In genomic region chr13:4279284-4279683, GRCm38 (mm10) we compare ENCODE assay signal across 13 mouse cellular contexts. TPM values are rescaled to one million over a fixed set of nuclear protein-coding genes. Genes with fewer than 3 reads are reported as not detected.
DNase-seq lines count a peak whose midpoint lies in the region; ATAC-seq lines count a peak whose summit lies in the region.
"Had no signal": no experiment of that assay in that cellular context is flagged by ENCODE, and none has a peak within 500 bp of the region (broad histone marks: within the 10 kb centered on the region; RNA-seq: fewer than 3 reads in every experiment).

Gene Akr1c12 (minus strand): TSS chr13:4279433.

- H3K9me3 ChIP-seq in kidney, embryonic 15.5 days (replicated peaks), result no peaks in the 10 kb centered on the region
- H3K9me3 ChIP-seq: hindbrain, embryonic 12.5 days; midbrain, embryonic 12.5 days; neural tube, embryonic 15.5 days had no signal

- peak; percentile 82 for ATAC-seq in common myeloid progenitor, adult 5-6 weeks (replicated peaks; ENCODE audit: low read depth, poor library complexity, severe bottlenecking)
- ATAC-seq in kidney, embryonic 15.5 days (replicated peaks; ENCODE audit: low FRiP score), result peak; percentile 74
- peak; percentile 74 for ATAC-seq in megakaryocyte, adult 5-6 weeks (ENCODE audit: poor library complexity, severe bottlenecking)

- H3K4me3 ChIP-seq in kidney, embryonic 15.5 days (replicated peaks), result no peak within 1 kb of the TSS
- H3K4me3 ChIP-seq: hindbrain, embryonic 12.5 days; midbrain, embryonic 12.5 days; neural tube, embryonic 15.5 days had no signal

- no peak within 1 kb of the TSS for H3K4me2 ChIP-seq in kidney, embryonic 15.5 days
- H3K4me2 ChIP-seq: hindbrain, embryonic 12.5 days; midbrain, embryonic 12.5 days; neural tube, embryonic 15.5 days had no signal

- 0 out of 2 replicates have a peak, but pooled peaks cover 6% of the 10 kb centered on the region for H3K4me1 ChIP-seq in kidney, embryonic 15.5 days
- H3K4me1 ChIP-seq: hindbrain, embryonic 12.5 days; midbrain, embryonic 12.5 days; neural tube, embryonic 15.5 days had no signal

- 41% methylated on average over 4 of the region's 4 CpGs for WGBS in kidney, embryonic 15.5 days

- peak; percentile 64 for DNase-seq in 416B (ENCODE audit: low read depth)
- DNase-seq in layer of hippocampus, adult 11-12 months (ENCODE audit: low spot score), result no peak
- DNase-seq in heart, adult 18-20 months, result no peak
- DNase-seq in lung, postnatal 10 days, result no peak
- no peak for DNase-seq in cerebellum, adult 11-12 months
- DNase-seq: gastrocnemius, postnatal 36 days had no signal

- no peaks in the 10 kb centered on the region for H3K27me3 ChIP-seq in kidney, embryonic 15.5 days
- H3K27me3 ChIP-seq: hindbrain, embryonic 12.5 days; midbrain, embryonic 12.5 days; neural tube, embryonic 15.5 days had no signal

- H3K36me3 ChIP-seq in kidney, embryonic 15.5 days, result no peaks in the 10 kb centered on the region
- H3K36me3 ChIP-seq: hindbrain, embryonic 12.5 days; midbrain, embryonic 12.5 days; neural tube, embryonic 15.5 days had no signal

- no peak within 1 kb of the TSS for H3K27ac ChIP-seq in kidney, embryonic 15.5 days
- H3K27ac ChIP-seq: hindbrain, embryonic 12.5 days; midbrain, embryonic 12.5 days; neural tube, embryonic 15.5 days had no signal

- H3K9ac ChIP-seq in kidney, embryonic 15.5 days, result no peak within 1 kb of the TSS
- H3K9ac ChIP-seq: hindbrain, embryonic 12.5 days; midbrain, embryonic 12.5 days; neural tube, embryonic 15.5 days had no signal

RNA-seq across cellular contexts. Expression of gene Akr1c12, which starts in this region (rescaled TPM):
- 3.9 and 6.8 TPM in 2 replicates for total RNA-seq in common myeloid progenitor, adult 5-6 weeks (2017)
- 2.1 and 2.3 TPM in 2 replicates for polyA plus RNA-seq in kidney, embryonic 15.5 days (2015; fragmentation: Nextera tagmentation; extraction: Ambion mirVana)
- 0.27 TPM in 1 of 2 replicates, not detected in the other for total RNA-seq in megakaryocyte, adult 5-6 weeks (2015)
- 0.51 and 0.94 TPM in 2 replicates for total RNA-seq in megakaryocyte, adult 5-6 weeks (2017)
- not detected for total RNA-seq in heart, adult 18-20 months (2021)
- total RNA-seq: gastrocnemius, postnatal 36 days; left cerebral cortex, postnatal 25 days had no signal
- polyA plus RNA-seq: hindbrain, embryonic 12.5 days had no signal

Comparison
In these comparisons a context has a peak if more than half of its experiments do, and no peak if none do; other contexts are left out.
1. Peak in ATAC-seq in megakaryocyte, adult 5-6 weeks; RNA of the gene not detected or under 1 TPM.